Mouse (Mus musculus): ENCODE data around the gene Taf15. TPM values are rescaled to one million over a fixed set of nuclear protein-coding genes. Genes with fewer than 3 reads are reported as not detected.

Gene Taf15
- polyA plus RNA-seq, 1 experiment from 2014 or later: 12.4 TPM

Other genes with a start within 250 kb of the Taf15 start
- gene Slfn14, start 186.4 kb upstream of the Taf15 start, polyA plus RNA-seq (2016; fragmentation: Nextera tagmentation; extraction: Ambion mirVana): 0.09 and 0.37 TPM in 2 replicates
- 64.9 and 71.3 TPM in 2 replicates for gene Ap2b1, start 174.1 kb upstream of the Taf15 start, polyA plus RNA-seq (2016; fragmentation: Nextera tagmentation; extraction: Ambion mirVana)
- 13.2 and 15.2 TPM in 2 replicates for gene Pex12, start 170.5 kb upstream of the Taf15 start, polyA plus RNA-seq (2016; fragmentation: Nextera tagmentation; extraction: Ambion mirVana)
- 2.6 and 3.1 TPM in 2 replicates for gene Rasl10b, start 63.9 kb upstream of the Taf15 start, polyA plus RNA-seq (2016; fragmentation: Nextera tagmentation; extraction: Ambion mirVana)
- not detected in 2 replicates for gene Gas2l2, start 43.6 kb upstream of the Taf15 start, polyA plus RNA-seq (2016; fragmentation: Nextera tagmentation; extraction: Ambion mirVana)
- 0.68 TPM in 1 of 2 replicates, not detected in the other for gene 1700020L24Rik, start 35.4 kb upstream of the Taf15 start, polyA plus RNA-seq (2016; fragmentation: Nextera tagmentation; extraction: Ambion mirVana)
- gene Mmp28, start 10.0 kb upstream of the Taf15 start, polyA plus RNA-seq (2016; fragmentation: Nextera tagmentation; extraction: Ambion mirVana): 1.3 and 1.5 TPM in 2 replicates
- gene Heatr9, start 49.1 kb downstream of the Taf15 start, polyA plus RNA-seq (2016; fragmentation: Nextera tagmentation; extraction: Ambion mirVana): not detected in 2 replicates
- gene Ccl5, start 57.4 kb downstream of the Taf15 start, polyA plus RNA-seq (2016; fragmentation: Nextera tagmentation; extraction: Ambion mirVana): not detected in 2 replicates
- 1.2 and 1.7 TPM in 2 replicates for gene Ccl9, start 105.5 kb downstream of the Taf15 start, polyA plus RNA-seq (2016; fragmentation: Nextera tagmentation; extraction: Ambion mirVana)
- gene Ccl6, start 120.0 kb downstream of the Taf15 start, polyA plus RNA-seq (2016; fragmentation: Nextera tagmentation; extraction: Ambion mirVana): 1.2 and 2.7 TPM in 2 replicates
- not detected in 2 replicates for gene Rpl9-ps1, start 172.5 kb downstream of the Taf15 start, polyA plus RNA-seq (2016; fragmentation: Nextera tagmentation; extraction: Ambion mirVana)
- gene Ccl3, start 176.3 kb downstream of the Taf15 start, polyA plus RNA-seq (2016; fragmentation: Nextera tagmentation; extraction: Ambion mirVana): 0.54 and 1.0 TPM in 2 replicates
- 0.40 TPM in 1 of 2 replicates, not detected in the other for gene Ccl4, start 189.5 kb downstream of the Taf15 start, polyA plus RNA-seq (2016; fragmentation: Nextera tagmentation; extraction: Ambion mirVana)
- gene Wfdc17, start 230.9 kb downstream of the Taf15 start, polyA plus RNA-seq (2016; fragmentation: Nextera tagmentation; extraction: Ambion mirVana): 0.41 and 0.51 TPM in 2 replicates
- gene Wfdc18, start 235.9 kb downstream of the Taf15 start, polyA plus RNA-seq (2016; fragmentation: Nextera tagmentation; extraction: Ambion mirVana): not detected in 2 replicates

Measured in embryonic facial prominence, embryonic 10.5 days (tissue).